Comparison of ENCODE assay signal across 30 mouse cellular contexts in genomic region chr1:40825826-40826225, GRCm38 (mm10). TPM values are rescaled to one million over a fixed set of nuclear protein-coding genes. Genes with fewer than 3 reads are reported as not detected.
DNase-seq lines count a peak whose midpoint lies in the region; ATAC-seq and TF ChIP-seq lines count a peak whose summit lies in the region.
"Had no signal": no experiment of that assay in that cellular context is flagged by ENCODE, and none has a peak within 500 bp of the region (broad histone marks: within the 10 kb centered on the region; RNA-seq: fewer than 3 reads in every experiment).

No protein-coding gene starts in this region.

- H3K9ac ChIP-seq in heart, adult 2 months (ENCODE audit: low read depth, low read length): no peak overlapping the region
- H3K9ac ChIP-seq in intestine, postnatal 0 days (ENCODE audit: low read depth, low read length): no peak overlapping the region
- H3K9ac ChIP-seq: embryonic facial prominence, embryonic 12.5 days; embryonic facial prominence, embryonic 15.5 days; forebrain, postnatal 0 days; heart, embryonic 15.5 days; hindbrain, embryonic 13.5 days; intestine, embryonic 15.5 days had no signal

- 25% methylated on average over 7 of the region's 7 CpGs for WGBS in heart, adult 2 months
- 76% methylated on average over 7 of the region's 7 CpGs for WGBS in intestine, postnatal 0 days

- H3K79me2 ChIP-seq in heart, adult 2 months (replicated peaks; ENCODE audit: control insufficient read depth, insufficient read depth, low read length): 0 out of 2 replicates have a peak, but pooled peaks cover 2% of the 10 kb centered on the region
- no peaks in the 10 kb centered on the region for H3K79me2 ChIP-seq in myocyte (ENCODE audit: control insufficient read depth, insufficient read depth)

- H3K27me3 ChIP-seq in heart, adult 2 months (ENCODE audit: control insufficient read depth, insufficient read depth, low read length): no peaks in the 10 kb centered on the region
- H3K27me3 ChIP-seq in myocyte (ENCODE audit: control insufficient read depth, insufficient read depth, insufficient read length): no peaks in the 10 kb centered on the region
- H3K27me3 ChIP-seq in intestine, postnatal 0 days (replicated peaks; ENCODE audit: control insufficient read depth, insufficient read depth, low read length): no peaks in the 10 kb centered on the region
- H3K27me3 ChIP-seq: embryonic facial prominence, embryonic 12.5 days; embryonic facial prominence, embryonic 15.5 days; heart, embryonic 15.5 days; hindbrain, embryonic 13.5 days; intestine, embryonic 15.5 days had no signal

- no peak overlapping the region for H3K4me3 ChIP-seq in heart, adult 2 months
- H3K4me3 ChIP-seq in myocyte: no peak overlapping the region
- H3K4me3 ChIP-seq in intestine, postnatal 0 days (ENCODE audit: low read depth, low read length): no peak overlapping the region
- H3K4me3 ChIP-seq: embryonic facial prominence, embryonic 12.5 days; embryonic facial prominence, embryonic 15.5 days; heart, embryonic 15.5 days; hindbrain, embryonic 10.5 days; hindbrain, embryonic 13.5 days; intestine, embryonic 15.5 days had no signal

- TF ChIP-seq CTCF in heart, adult 2 months (IDR thresholded peaks at IDR 0.05): no peak
- TF ChIP-seq CTCF in intestine, postnatal 0 days (IDR thresholded peaks at IDR 0.05; ENCODE audit: low read depth): no peak

- ATAC-seq in intestine, postnatal 0 days: no peak
- ATAC-seq: CD4-positive, CD25-positive, alpha-beta regulatory T cell, adult 4 months; forebrain, embryonic 14.5 days; forebrain, postnatal 0 days; hindbrain, embryonic 16.5 days; intestine, embryonic 15.5 days had no signal

- H3ac ChIP-seq in myocyte (ENCODE audit: control insufficient read depth, insufficient read length): no peak overlapping the region

- peak overlapping the region; percentile 26 for H3K27ac ChIP-seq in heart, adult 2 months
- H3K27ac ChIP-seq in intestine, postnatal 0 days (ENCODE audit: low read depth, low read length): no peak overlapping the region
- H3K27ac ChIP-seq: embryonic facial prominence, embryonic 12.5 days; embryonic facial prominence, embryonic 15.5 days; heart, embryonic 15.5 days; hindbrain, embryonic 10.5 days; hindbrain, embryonic 13.5 days; intestine, embryonic 15.5 days had no signal

- H3K4me2 ChIP-seq in myocyte (ENCODE audit: low read depth): peak overlapping the region; percentile 14
- H3K4me2 ChIP-seq in intestine, postnatal 0 days (replicated peaks; ENCODE audit: low read depth): no peak overlapping the region
- H3K4me2 ChIP-seq: embryonic facial prominence, embryonic 12.5 days; embryonic facial prominence, embryonic 15.5 days; heart, embryonic 11.5 days; heart, embryonic 15.5 days; hindbrain, embryonic 13.5 days; intestine, embryonic 15.5 days had no signal

- no peaks in the 10 kb centered on the region for H3K9me3 ChIP-seq in intestine, postnatal 0 days (ENCODE audit: control insufficient read depth)
- H3K9me3 ChIP-seq: embryonic facial prominence, embryonic 12.5 days; embryonic facial prominence, embryonic 15.5 days; heart, embryonic 15.5 days; hindbrain, embryonic 10.5 days; hindbrain, embryonic 13.5 days; intestine, embryonic 15.5 days had no signal

- intact Hi-C loops in heart, adult 2 months (cut with DNase I): loop anchor here (2.0 kb wide), 1 partner anchor 19 kb away; no protein-coding TSS in a partner anchor

- no peak for TF ChIP-seq EP300 in heart, adult 2 months (IDR thresholded peaks at IDR 0.05; ENCODE audit: insufficient read depth, low read depth, low read length)

- peak; percentile 5 for DNase-seq in adrenal gland, adult 8-10 months
- DNase-seq in adrenal gland, adult 18-20 months (ENCODE audit: low spot score in 2 of 2): no peak
- DNase-seq in heart, adult 2 months: no peak
- DNase-seq in heart, adult 9 months (ENCODE audit: low spot score in 2 of 2): no peak
- DNase-seq in adrenal gland, postnatal 25 days: peak; percentile 16
- DNase-seq: cerebellum, adult 11 months; cerebellum, adult 2 months; cerebellum, adult 9-11 months; cerebellum, postnatal 25 days; forebrain, postnatal 0 days; gastrocnemius, postnatal 14 days; heart, adult 18-20 months; heart, postnatal 10 days; heart, postnatal 36 days; kidney, adult 18-20 months had no signal

- peaks cover 26% of the 10 kb centered on the region for H3K36me3 ChIP-seq in heart, adult 2 months (ENCODE audit: control insufficient read depth, insufficient read depth, low read length)
- no peaks in the 10 kb centered on the region for H3K36me3 ChIP-seq in myocyte (ENCODE audit: control insufficient read depth, insufficient read depth)
- no peaks in the 10 kb centered on the region for H3K36me3 ChIP-seq in intestine, postnatal 0 days (ENCODE audit: control insufficient read depth, insufficient read depth)
- H3K36me3 ChIP-seq: embryonic facial prominence, embryonic 12.5 days; embryonic facial prominence, embryonic 15.5 days; heart, embryonic 15.5 days; hindbrain, embryonic 10.5 days; hindbrain, embryonic 13.5 days; intestine, embryonic 15.5 days had no signal

- peaks cover 11% of the 10 kb centered on the region for H3K4me1 ChIP-seq in heart, adult 2 months (ENCODE audit: control insufficient read depth, insufficient read depth, low read length)
- H3K4me1 ChIP-seq in intestine, postnatal 0 days (replicated peaks; ENCODE audit: control insufficient read depth, insufficient read depth, low read length): no peaks in the 10 kb centered on the region
- H3K4me1 ChIP-seq: embryonic facial prominence, embryonic 12.5 days; embryonic facial prominence, embryonic 15.5 days; hindbrain, embryonic 10.5 days; hindbrain, embryonic 13.5 days; intestine, embryonic 15.5 days had no signal

- TF ChIP-seq POLR2A in heart, adult 2 months (IDR thresholded peaks at IDR 0.05; ENCODE audit: insufficient read depth, low read depth, low read length): no peak
- no peak for TF ChIP-seq POLR2A in myocyte (IDR thresholded peaks at IDR 0.05; ENCODE audit: insufficient read length, low read depth)

TF ChIP-seq in myocyte, 11 proteins besides CTCF, POLR2A, EP300 and RAD21:
- no peak for TF ChIP-seq MAX (IDR thresholded peaks at IDR 0.05; ENCODE audit: low read depth)
- no peak for TF ChIP-seq CEBPB (IDR thresholded peaks at IDR 0.05; ENCODE audit: insufficient read depth, poor library complexity, severe bottlenecking)
- TF ChIP-seq MYOD1 (IDR thresholded peaks at IDR 0.05; ENCODE audit: control insufficient read depth in 1 of 3, insufficient read length in 2 of 3, low read depth in 2 of 3): no peak
- TF ChIP-seq SRF (IDR thresholded peaks at IDR 0.05; ENCODE audit: control insufficient read depth, insufficient read length, low read depth): no peak
- TF ChIP-seq TCF12 (IDR thresholded peaks at IDR 0.05; ENCODE audit: insufficient read depth, poor library complexity, severe bottlenecking): no peak
- no peak for TF ChIP-seq REST (IDR thresholded peaks at IDR 0.05; ENCODE audit: insufficient read depth, insufficient read length)
- no peak for TF ChIP-seq MYOG (IDR thresholded peaks at IDR 0.05; ENCODE audit: control insufficient read depth in 1 of 3, insufficient read depth in 1 of 3, insufficient read length in 2 of 3, low read depth in 2 of 3)
- no peak for TF ChIP-seq USF1 (IDR thresholded peaks at IDR 0.05; ENCODE audit: low read depth)
- no peak for TF ChIP-seq POLR2AphosphoS2 (IDR thresholded peaks at IDR 0.05; ENCODE audit: insufficient read length, low read depth)
- no peak for TF ChIP-seq E2F4 (IDR thresholded peaks at IDR 0.05; ENCODE audit: insufficient read depth)
- TF ChIP-seq TCF3 (IDR thresholded peaks at IDR 0.05; ENCODE audit: insufficient read length, low read depth): no peak

RNA-seq across cellular contexts. Expression of gene Tmem182, which starts 20.4 kb away (rescaled TPM):
- 10 to 100 TPM in 1 of 4 experiments, 1 to 10 TPM in 2, under 1 TPM in 1; 0.56 to 12.3 (median 3.0) TPM for total RNA-seq in adrenal gland, adult 8-10 months (2022)
- total RNA-seq in adrenal gland, adult 18-20 months (2021): 10 to 100 TPM in 1 of 2 experiments, 1 to 10 TPM in 1; 1.7 to 17.0 TPM
- total RNA-seq in heart, adult 2 months (2021): 100 to 1,000 TPM; 142 to 178 TPM
- 89.5 and 174 TPM in 2 replicates for polyA plus RNA-seq in heart, adult 2 months (2012; rRNA removed)
- 0.76 and 1.4 TPM in 2 replicates for total RNA-seq in adrenal gland, postnatal 25 days (2021)
- polyA plus RNA-seq in myocyte (2012; fragmentation: generic; extraction: Trizol): 58.0 TPM
- polyA plus RNA-seq in intestine, postnatal 0 days (2015; fragmentation: Nextera tagmentation; extraction: Ambion mirVana): 0.05 and 0.16 TPM in 2 replicates
- total RNA-seq: common myeloid progenitor, adult 5-6 weeks; MEL had no signal
- polyA plus RNA-seq: CD4-positive, CD25-positive, alpha-beta regulatory T cell, adult 4 months; forebrain, embryonic 11.5 days; forebrain, embryonic 14.5 days; hindbrain, embryonic 10.5 days had no signal

RNA-seq across cellular contexts. Expression of gene Mfsd9, which starts 35.3 kb away (rescaled TPM):
- total RNA-seq in adrenal gland, adult 8-10 months (2022): 1 to 10 TPM; 3.5 to 4.3 (median 3.6) TPM
- 1 to 10 TPM; 1.6 to 2.2 TPM for total RNA-seq in adrenal gland, adult 18-20 months (2021)
- total RNA-seq in heart, adult 2 months (2021): under 1 TPM; 0.52 to 0.57 TPM
- polyA plus RNA-seq in heart, adult 2 months (2012; rRNA removed): 0.72 and 1.3 TPM in 2 replicates
- total RNA-seq in adrenal gland, postnatal 25 days (2021): 2.9 and 5.3 TPM in 2 replicates
- polyA plus RNA-seq in myocyte (2012; fragmentation: generic; extraction: Trizol): 1.2 TPM
- polyA plus RNA-seq in intestine, postnatal 0 days (2015; fragmentation: Nextera tagmentation; extraction: Ambion mirVana): 7.6 and 7.8 TPM in 2 replicates

Comparison
In these comparisons a context has a peak if more than half of its experiments do, and no peak if none do; other contexts are left out.
1. DNase-seq: peak in adrenal gland, adult 8-10 months (single experiment) and adrenal gland, postnatal 25 days (single experiment); none in adrenal gland, adult 18-20 months (0 of 2), heart, adult 2 months (0 of 2) and heart, adult 9 months (0 of 2).
2. RNA of gene Tmem182, which starts 20.4 kb away (total RNA-seq): 142 to 178 TPM in heart, adult 2 months; 1.7 to 17.0 TPM in adrenal gland, adult 18-20 months, 0.56 to 12.3 TPM in adrenal gland, adult 8-10 months and 0.76 to 1.4 TPM in adrenal gland, postnatal 25 days; every median in the first group is over 4 times any median in the second.